Mouse (Mus musculus): ENCODE results near the gene Gpr155.

Gpr155 gene

GRCm38 (mm10) chr2:73304506-73304905 lies 81.9 kb downstream of the Gpr155 start:
- POLR2A ChIA-PET: interaction anchor here in 1 of 4 experiments (3.5 kb wide), 1 partner anchor 8 kb away, joined by 16 read pairs; the partner anchor contains the start of genes Cir1 and Scrn3

DNA sequence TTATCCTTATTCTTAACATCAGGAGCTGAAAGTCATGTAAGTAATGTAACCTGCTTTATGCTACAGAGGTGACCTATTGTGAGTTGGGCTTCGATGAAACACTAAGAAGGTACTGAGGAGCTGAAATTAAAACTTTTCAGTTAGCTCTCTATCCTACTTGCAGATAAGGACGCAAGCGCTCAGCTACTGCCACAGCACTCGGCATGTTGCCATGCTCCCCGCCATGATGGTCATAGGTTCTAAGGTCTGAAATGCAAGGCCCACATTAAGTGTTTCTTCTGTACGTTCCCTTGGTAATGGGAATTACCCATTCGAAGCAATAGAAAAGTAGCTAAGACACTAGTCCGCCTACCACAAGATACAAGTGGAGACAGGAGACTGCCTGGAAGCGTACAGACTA lies 83.7 kb downstream of the Gpr155 start:
- CTCF ChIA-PET: interaction anchor here in 2 of 4 experiments (0.6 to 1.3 kb wide), 2 partner anchors 17 to 139 kb away, joined by 3 to 4 read pairs; no protein-coding TSS in a partner anchor
- POLR2A ChIA-PET: interaction anchor here in 2 of 4 experiments (0.6 to 3.5 kb wide), 4 partner anchors 10 to 84 kb away, joined by 3 to 16 read pairs (median 4); partner anchors contain the start of genes Cir1 (in 1 of the 2), Gpr155 (in 1 of the 2) and Scrn3 (in 1 of the 2)

More at GRCm38 (mm10) chr2:73304506-73304905, 81.9 kb downstream of the Gpr155 start:
- CTCF ChIA-PET: interaction anchor here in 1 of 4 experiments (0.6 kb wide), 1 partner anchor 19 kb away, joined by 3 read pairs; no protein-coding TSS in a partner anchor

DNA sequence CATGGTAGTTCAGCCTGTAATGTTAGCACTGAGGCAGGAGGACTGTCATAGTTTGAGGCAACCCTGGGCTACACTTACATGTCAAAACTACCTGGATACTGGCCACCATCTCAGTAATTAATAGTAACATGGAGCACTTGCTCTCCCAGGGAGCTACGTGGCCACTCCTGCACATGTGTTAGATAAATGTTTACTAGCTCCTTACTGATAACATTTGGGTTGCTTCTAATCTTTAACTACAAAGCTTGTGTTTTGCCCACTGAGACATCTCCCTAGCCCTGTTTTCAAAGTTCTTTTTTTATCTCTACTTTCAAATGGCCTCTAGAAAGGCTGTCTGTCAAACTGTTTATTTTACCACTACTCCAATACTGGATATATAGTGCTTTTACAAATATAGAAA lies 84.4 kb downstream of the Gpr155 start:
- ChIA-PET CTCF (interaction anchor here in 2 of 4 experiments (0.6 to 1.3 kb wide), 2 partner anchors 16 to 140 kb away, joined by 3 to 4 read pairs; no protein-coding TSS in a partner anchor), POLR2A (interaction anchor here (0.6 to 3.5 kb wide), 7 partner anchors 8 to 687 kb away, joined by 3 to 16 read pairs (median 4); partner anchors contain the start of genes Cir1 (in 2 of the 4), Scrn3 (in 2 of the 4) and Gpr155 (in 1 of the 4))

DNA sequence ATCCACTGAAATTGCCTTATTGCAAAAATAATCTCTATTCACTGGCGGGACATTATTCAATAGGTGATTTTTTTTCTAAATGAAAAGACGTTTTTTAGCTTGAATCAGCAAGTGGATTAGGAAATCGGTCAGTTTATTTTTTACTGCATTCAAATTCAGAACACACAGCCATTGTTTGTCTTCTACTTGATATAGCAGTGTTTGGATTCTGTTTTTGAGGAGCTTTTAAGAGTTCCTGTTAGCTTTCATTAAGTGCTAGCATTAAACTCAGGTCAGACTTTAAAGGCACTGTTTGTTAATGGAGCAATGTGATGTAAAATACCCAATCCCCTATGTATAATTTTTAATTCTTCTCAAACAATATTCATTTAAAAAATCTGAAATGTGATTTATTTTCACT lies 87.5 kb downstream of the Gpr155 start:
- ChIA-PET POLR2A (interaction anchor here in 3 of 4 experiments (0.6 to 2.0 kb wide), 5 partner anchors 13 to 149 kb away, joined by 3 to 5 read pairs (median 4); partner anchors contain the start of genes Cir1 (in 2 of the 3) and Scrn3 (in 2 of the 3)), CTCF (interaction anchor here in 2 of 4 experiments (1.1 to 1.8 kb wide), 2 partner anchors 13 to 20 kb away, joined by 4 to 5 read pairs; no protein-coding TSS in a partner anchor)

DNA sequence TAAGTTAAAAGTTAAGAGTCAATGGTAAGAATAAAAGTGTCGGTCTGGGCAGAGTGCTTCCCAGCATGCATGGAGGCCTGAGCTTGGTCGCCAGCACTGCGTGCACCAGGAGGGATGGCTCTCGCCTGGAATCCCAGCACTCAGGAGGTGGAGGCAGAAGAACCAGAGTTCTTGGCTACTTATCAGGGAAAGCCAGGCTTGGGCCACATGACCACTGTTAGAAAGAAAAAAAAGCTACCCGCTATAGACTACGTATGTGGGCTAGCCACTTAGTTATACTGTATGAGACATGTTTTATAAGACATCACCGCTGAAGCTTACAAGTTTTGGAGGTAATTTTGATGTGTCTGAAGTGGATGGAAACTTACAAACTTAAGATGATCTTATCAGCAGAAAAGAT lies 88.2 kb downstream of the Gpr155 start:
- ChIA-PET CTCF (interaction anchor here in 2 of 4 experiments (1.1 to 1.8 kb wide), 2 partner anchors 12 to 20 kb away, joined by 4 to 5 read pairs; no protein-coding TSS in a partner anchor), POLR2A (interaction anchor here in 2 of 4 experiments (1.4 to 2.0 kb wide), 3 partner anchors 14 to 15 kb away, joined by 4 to 5 read pairs (median 4); partner anchors contain the start of genes Cir1 (in 2 of the 2) and Scrn3 (in 2 of the 2))

DNA sequence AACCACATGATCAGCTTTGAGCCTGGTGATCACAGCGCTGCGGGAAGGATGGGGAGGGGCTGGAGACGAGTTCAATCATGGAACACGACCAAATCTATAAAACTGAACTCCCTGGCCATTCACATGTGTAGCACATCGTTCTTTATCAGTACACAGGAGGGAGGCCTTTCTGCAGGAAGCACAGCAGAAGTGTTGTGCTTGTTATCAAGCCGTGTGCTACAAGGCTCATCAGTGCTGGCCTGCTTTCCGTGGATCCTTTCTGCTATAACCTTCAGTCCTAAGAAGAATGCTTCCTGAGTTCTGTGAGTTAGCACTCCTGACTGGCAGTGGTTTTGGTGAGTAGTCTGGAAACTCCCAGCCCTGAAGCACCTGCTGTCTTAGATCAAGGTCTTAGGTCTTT lies 91.3 kb downstream of the Gpr155 start:
- POLR2A ChIA-PET: interaction anchor here in 2 of 4 experiments (0.6 to 1.5 kb wide), 5 partner anchors 13 to 545 kb away, joined by 3 to 4 read pairs (median 3); no protein-coding TSS in a partner anchor
- CTCF ChIA-PET: interaction anchor here in 2 of 4 experiments (0.6 to 1.5 kb wide), 3 partner anchors 9 to 16 kb away, joined by 3 to 7 read pairs (median 4); no protein-coding TSS in a partner anchor

Measured in embryonic stem cell, embryonic (primary cell).